Comparison of ENCODE assay signal across 14 mouse cellular contexts in genomic region chr13:102624461-102624860, GRCm38 (mm10).
DNase-seq lines count a peak whose midpoint lies in the region; ATAC-seq and TF ChIP-seq lines count a peak whose summit lies in the region.
"Had no signal": no experiment of that assay in that cellular context is flagged by ENCODE, and none has a peak within 500 bp of the region (broad histone marks: within the 10 kb centered on the region; RNA-seq: fewer than 3 reads in every experiment).

No protein-coding gene starts in this region.

- H3K4me3 ChIP-seq in heart, adult 2 months = no peak overlapping the region
- H3K4me3 ChIP-seq in left cerebral cortex, adult 2 months = no peak overlapping the region
- H3K4me3 ChIP-seq in embryonic facial prominence, embryonic 12.5 days = no peak overlapping the region
- no peak overlapping the region for H3K4me3 ChIP-seq in limb, embryonic 15.5 days
- H3K4me3 ChIP-seq: hindbrain, embryonic 10.5 days; midbrain, embryonic 13.5 days; neural tube, embryonic 13.5 days had no signal

- peaks cover 10% of the 10 kb centered on the region for H3K4me1 ChIP-seq in heart, adult 2 months (ENCODE audit: control insufficient read depth, insufficient read depth, low read length)
- peaks cover 23% of the 10 kb centered on the region for H3K4me1 ChIP-seq in embryonic facial prominence, embryonic 12.5 days
- H3K4me1 ChIP-seq in limb, embryonic 15.5 days = peaks cover 20% of the 10 kb centered on the region

- H3K36me3 ChIP-seq in heart, adult 2 months (ENCODE audit: control insufficient read depth, insufficient read depth, low read length) = peaks cover 7% of the 10 kb centered on the region; the same call in 1 of the 2 replicates
- no peaks in the 10 kb centered on the region for H3K36me3 ChIP-seq in embryonic facial prominence, embryonic 12.5 days
- H3K36me3 ChIP-seq in limb, embryonic 15.5 days = no peaks in the 10 kb centered on the region
- H3K36me3 ChIP-seq: hindbrain, embryonic 10.5 days; midbrain, embryonic 13.5 days; neural tube, embryonic 13.5 days had no signal

- no peak overlapping the region for H3K9ac ChIP-seq in heart, adult 2 months (ENCODE audit: low read depth, low read length)
- H3K9ac ChIP-seq in embryonic facial prominence, embryonic 12.5 days = no peak overlapping the region
- H3K9ac ChIP-seq in limb, embryonic 15.5 days = no peak overlapping the region
- H3K9ac ChIP-seq: liver, embryonic 14.5 days; midbrain, embryonic 13.5 days; neural tube, embryonic 13.5 days had no signal

- H3K27ac ChIP-seq in heart, adult 2 months = peak overlapping the region; percentile 52
- peak overlapping the region; percentile 51; the same call in 1 of the 2 replicates for H3K27ac ChIP-seq in left cerebral cortex, adult 2 months
- H3K27ac ChIP-seq in embryonic facial prominence, embryonic 12.5 days = peak overlapping the region; percentile 84
- H3K27ac ChIP-seq in limb, embryonic 15.5 days = peak overlapping the region; percentile 89
- H3K27ac ChIP-seq: hindbrain, embryonic 10.5 days; liver, embryonic 14.5 days; midbrain, embryonic 13.5 days; neural tube, embryonic 13.5 days had no signal

- TF ChIP-seq POLR2A in heart, adult 2 months (IDR thresholded peaks at IDR 0.05; ENCODE audit: insufficient read depth, low read depth, low read length) = no peak

- no peak for DNase-seq in heart, adult 2 months
- no peak for DNase-seq in heart, postnatal 10 days
- DNase-seq in left cerebral cortex, adult 2 months (ENCODE audit: extremely low spot score in 1 of 2, low spot score in 2 of 2) = no peak
- no peak for DNase-seq in left cerebral cortex, postnatal 4 days
- DNase-seq in frontal cortex, postnatal 14 days (ENCODE audit: low spot score in 2 of 2) = no peak
- DNase-seq in adrenal gland, postnatal 10 days = no peak
- DNase-seq: layer of hippocampus, adult 9-11 months; thymus, postnatal 36 days had no signal

- no peak overlapping the region for H3K4me2 ChIP-seq in embryonic facial prominence, embryonic 12.5 days (replicated peaks)
- no peak overlapping the region for H3K4me2 ChIP-seq in limb, embryonic 15.5 days
- H3K4me2 ChIP-seq: midbrain, embryonic 13.5 days; neural tube, embryonic 13.5 days had no signal

- no peaks in the 10 kb centered on the region for H3K9me3 ChIP-seq in embryonic facial prominence, embryonic 12.5 days
- H3K9me3 ChIP-seq in limb, embryonic 15.5 days = no peaks in the 10 kb centered on the region
- H3K9me3 ChIP-seq: hindbrain, embryonic 10.5 days; midbrain, embryonic 13.5 days; neural tube, embryonic 13.5 days had no signal

- no peaks in the 10 kb centered on the region for H3K79me2 ChIP-seq in heart, adult 2 months (replicated peaks; ENCODE audit: control insufficient read depth, insufficient read depth, low read length)

- intact Hi-C loops in heart, adult 2 months (cut with DNase I) = no loop called here
- intact Hi-C loops in heart, postnatal 10 days (cut with DNase I) = no loop called here
- intact Hi-C loops in left cerebral cortex, adult 2 months (cut with DNase I) = no loop called here
- intact Hi-C loops in left cerebral cortex, postnatal 4 days (cut with DNase I) = no loop called here

- no peak for TF ChIP-seq EP300 in heart, adult 2 months (IDR thresholded peaks at IDR 0.05; ENCODE audit: insufficient read depth, low read depth, low read length)

- no peak for ATAC-seq in embryonic facial prominence, embryonic 12.5 days (ENCODE audit: insufficient number of reproducible peaks, insufficient read depth, low FRiP score, low TSS enrichment)
- ATAC-seq in limb, embryonic 15.5 days (ENCODE audit: insufficient number of reproducible peaks, low FRiP score, low TSS enrichment, low read depth) = no peak
- ATAC-seq: midbrain, embryonic 13.5 days had no signal

- no peaks in the 10 kb centered on the region for H3K27me3 ChIP-seq in heart, adult 2 months (ENCODE audit: control insufficient read depth, insufficient read depth, low read length)
- no peaks in the 10 kb centered on the region for H3K27me3 ChIP-seq in embryonic facial prominence, embryonic 12.5 days
- H3K27me3 ChIP-seq in limb, embryonic 15.5 days = no peaks in the 10 kb centered on the region
- H3K27me3 ChIP-seq: neural tube, embryonic 13.5 days had no signal

- 90% methylated on average over 2 of the region's 2 CpGs for WGBS in heart, adult 2 months
- 69% methylated on average over 2 of the region's 2 CpGs for WGBS in embryonic facial prominence, embryonic 12.5 days
- 77% methylated on average over 2 of the region's 2 CpGs for WGBS in limb, embryonic 15.5 days

- TF ChIP-seq CTCF in heart, adult 2 months (IDR thresholded peaks at IDR 0.05) = no peak
- TF ChIP-seq CTCF in left cerebral cortex, adult 2 months (IDR thresholded peaks at IDR 0.05) = no peak
